Mouse (Mus musculus) midbrain, embryonic 13.5 days (tissue): ENCODE data around the gene Gm10188. TPM values are rescaled to one million over a fixed set of nuclear protein-coding genes. Genes with fewer than 3 reads are reported as not detected.

Experiments used
- ATAC-seq: fragments of 200-750 bp; cut with Nextera tagmentation; 2 replicates; pipeline ENCODE4 v1.8.0; 2017; ENCODE audit warnings: mild to moderate bottlenecking, moderate TSS enrichment, moderate library complexity
- H3K27ac ChIP-seq: fragments of 300-500 bp; sonication (generic); 2 replicates; pipeline ENCODE4 v1.5.1; 2015; ENCODE audit warnings: inconsistent platforms, mild to moderate bottlenecking, moderate library complexity
- H3K27me3 ChIP-seq: fragments of 300-500 bp; sonication (generic); 2 replicates; pipeline ENCODE4 v1.6.1; 2015; ENCODE audit warnings: mild to moderate bottlenecking, inconsistent platforms
- H3K36me3 ChIP-seq: fragments of 300-500 bp; sonication (generic); 2 replicates; pipeline ENCODE4 v1.6.1; 2015; ENCODE audit warnings: mild to moderate bottlenecking, inconsistent platforms
- H3K4me1 ChIP-seq: fragments of 300-500 bp; sonication (generic); replicated peaks from 2 replicates; pipeline ENCODE4 v1.6.1; 2015; ENCODE audit warnings: inconsistent platforms
- H3K4me2 ChIP-seq: fragments of 300-500 bp; sonication (generic); replicated peaks from 2 replicates; pipeline ENCODE4 v1.6.1; 2015; ENCODE audit warnings: moderate library complexity, mild to moderate bottlenecking, inconsistent platforms
- H3K4me3 ChIP-seq: fragments of 300-500 bp; sonication (generic); replicated peaks from 2 replicates; pipeline ENCODE4 v1.5.1; 2015; ENCODE audit warnings: mild to moderate bottlenecking, inconsistent platforms
- H3K9ac ChIP-seq: fragments of 300-500 bp; sonication (generic); replicated peaks from 2 replicates; pipeline ENCODE4 v1.6.1; 2015; ENCODE audit warnings: mild to moderate bottlenecking, inconsistent platforms
- H3K9me3 ChIP-seq: fragments of 300-500 bp; sonication (generic); 2 replicates; pipeline ENCODE4 v1.6.1; 2016; ENCODE audit warnings: mild to moderate bottlenecking, inconsistent platforms
- WGBS: fragments of 180-500 bp; shearing (Covaris S2); methylation state at CpG from one replicate; pipeline ENCODE4 v1.1.7; 2015; 5-methylcytosine and 5-hydroxymethylcytosine counted together
- polyA plus RNA-seq: library from polyadenylated mRNA; unstranded; fragments of >200 nt; fragmentation: Nextera tagmentation; extraction: Ambion mirVana; gene quantifications from 2 replicates; pipeline ENCODE4 v1.2.1, GENCODE M21; 2015

The Gm10188 gene
- polyA plus RNA-seq, 1 experiment from 2014 or later: 0.58 TPM

DNA sequence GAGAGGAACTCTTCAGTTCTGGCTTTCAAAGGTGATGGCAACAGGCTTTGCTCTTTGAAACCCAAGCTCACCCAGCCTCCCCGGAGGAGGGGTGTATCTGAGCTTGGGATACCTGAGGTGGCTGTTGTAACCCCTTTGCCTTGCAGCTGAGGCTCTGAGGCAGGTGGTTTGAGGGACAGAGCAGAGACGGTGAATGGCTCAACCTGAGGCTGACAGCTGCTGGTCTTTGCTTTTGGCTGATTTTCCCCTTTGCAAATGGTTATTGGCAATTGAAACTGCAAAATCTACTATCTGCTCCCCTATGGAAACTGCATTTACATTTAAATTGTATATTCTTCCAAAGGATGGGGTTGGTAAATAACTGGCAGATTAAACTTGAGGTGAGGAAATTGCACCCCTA is 7.9 kb downstream of the Gm10188 start:
- Histone ChIP-seq H3K27me3 (no peaks in the 10 kb centered on the region), H3K27ac (peak overlapping the region; percentile 79), H3K4me3 (no peak overlapping the region), H3K4me2 (no peak overlapping the region), H3K4me1 (peaks cover 35% of the 10 kb centered on the region), H3K9me3 (no peaks in the 10 kb centered on the region), H3K36me3 (no peaks in the 10 kb centered on the region), H3K9ac (no peak overlapping the region)
- peak; percentile 61 for ATAC-seq
- 25% methylated on average over 2 of the region's 2 CpGs for WGBS

DNA sequence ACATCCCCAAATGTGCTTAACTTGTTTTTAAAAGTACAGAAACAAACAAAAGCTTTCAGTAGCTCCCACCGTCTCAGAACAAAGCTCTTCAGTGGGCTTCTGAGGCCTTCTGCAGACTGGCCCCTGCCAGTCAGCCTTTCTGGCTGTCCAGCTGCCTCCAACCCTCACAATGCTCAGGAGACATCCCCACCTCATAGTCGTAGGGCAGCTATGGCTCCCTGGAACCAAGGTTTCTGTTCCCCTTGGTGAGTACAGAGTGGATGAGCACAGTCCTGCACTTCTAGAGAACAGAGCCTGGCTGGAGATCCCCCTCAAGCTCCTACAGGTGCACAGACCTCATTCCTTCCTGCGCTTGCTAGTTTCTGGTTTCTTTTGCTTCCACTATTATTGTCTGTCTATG is 13.3 kb downstream of the Gm10188 start:
- WGBS: 59% methylated on average over 3 of the region's 3 CpGs
- H3K4me1 ChIP-seq: peaks cover 41% of the 10 kb centered on the region
- ATAC-seq: no peak

DNA sequence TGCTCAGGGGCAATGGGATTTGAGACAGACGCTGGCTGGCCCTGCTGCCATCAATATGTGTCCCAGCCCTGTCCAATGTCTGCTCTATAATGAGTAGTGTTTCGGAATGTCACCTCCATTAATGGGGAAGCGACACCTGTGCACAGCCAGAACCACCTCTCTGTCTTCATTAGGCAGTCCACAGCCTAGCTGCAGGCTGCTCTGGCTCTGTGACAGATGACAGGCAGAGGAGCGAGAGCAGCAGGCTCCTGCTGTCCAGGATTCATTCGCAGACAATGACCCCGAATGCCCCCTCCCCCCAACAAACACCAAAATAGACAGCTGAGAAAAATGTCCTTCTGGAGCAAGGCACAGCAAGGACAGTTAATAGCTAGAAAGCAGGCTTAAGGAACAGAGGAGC is 16.5 kb downstream of the Gm10188 start:
- peak overlapping the region; percentile 62; the same call in 1 of the 2 replicates for H3K27ac ChIP-seq
- no peaks in the 10 kb centered on the region for H3K27me3 ChIP-seq
- H3K4me3 ChIP-seq: no peak overlapping the region
- 35% methylated on average over 6 of the region's 6 CpGs for WGBS
- H3K4me1 ChIP-seq: peaks cover 62% of the 10 kb centered on the region
- no peak overlapping the region for H3K4me2 ChIP-seq
- H3K36me3 ChIP-seq: no peaks in the 10 kb centered on the region
- H3K9ac ChIP-seq: no peak overlapping the region
- peak; percentile 55; the same call in 1 of the 2 replicates for ATAC-seq
- no peaks in the 10 kb centered on the region for H3K9me3 ChIP-seq

More for the DNA sequence above, 13.3 kb downstream of the Gm10188 start:
- Histone ChIP-seq H3K9me3 (no peaks in the 10 kb centered on the region), H3K27ac (no peak overlapping the region), H3K9ac (no peak overlapping the region), H3K36me3 (no peaks in the 10 kb centered on the region), H3K4me3 (no peak overlapping the region), H3K4me2 (no peak overlapping the region), H3K27me3 (no peaks in the 10 kb centered on the region)

DNA sequence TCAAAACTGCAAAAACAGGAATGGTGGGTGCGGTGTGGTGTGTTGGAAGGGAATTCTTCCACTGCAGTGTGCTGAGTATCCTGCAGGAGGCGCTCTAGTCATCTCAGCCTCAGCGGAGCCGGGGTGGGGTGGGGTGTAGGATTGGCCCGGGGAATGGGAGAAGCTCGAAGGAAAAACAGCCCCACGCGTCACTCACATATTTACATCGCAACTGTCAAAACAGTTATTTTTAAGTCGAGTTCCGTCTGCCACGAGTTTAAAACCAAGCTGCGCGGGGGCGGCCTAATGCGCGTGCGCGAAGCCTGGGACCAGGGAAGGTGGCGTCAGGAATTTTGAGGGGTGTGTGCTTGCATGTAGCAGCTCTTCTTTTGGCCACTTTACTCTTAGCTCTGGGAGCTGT is 17.3 kb downstream of the Gm10188 start:
- H3K27ac ChIP-seq: peak overlapping the region; percentile 62; the same call in 1 of the 2 replicates

DNA sequence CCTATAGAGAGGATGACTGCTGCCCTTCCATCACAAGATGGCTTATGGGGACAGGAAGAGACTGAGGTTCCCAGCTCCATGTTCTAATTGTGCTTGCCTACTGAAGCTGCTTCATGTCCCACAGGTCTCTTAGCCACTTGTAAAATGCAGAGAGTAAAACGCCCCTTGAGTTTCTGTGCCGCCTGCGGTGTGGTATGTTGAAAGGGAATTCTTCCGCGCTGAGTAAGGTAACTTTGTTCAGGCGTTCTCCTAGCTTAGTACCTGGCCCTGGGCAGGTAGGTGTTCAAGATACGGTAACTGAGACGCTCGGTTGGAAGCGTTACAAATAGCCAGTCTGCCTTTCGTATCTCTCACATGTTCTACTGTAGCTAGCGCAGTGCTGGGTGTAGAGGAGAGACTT is 17.9 kb downstream of the Gm10188 start:
- 48% methylated on average over 12 of the region's 12 CpGs for WGBS
- H3K4me3 ChIP-seq: no peak overlapping the region

More for the DNA sequence above, 17.3 kb downstream of the Gm10188 start:
- Histone ChIP-seq H3K36me3 (no peaks in the 10 kb centered on the region), H3K4me1 (peaks cover 70% of the 10 kb centered on the region), H3K4me2 (peak overlapping the region; percentile 41), H3K9ac (no peak overlapping the region; the same call in 1 of the 2 replicates), H3K9me3 (no peaks in the 10 kb centered on the region), H3K4me3 (peak overlapping the region; percentile 11), H3K27me3 (no peaks in the 10 kb centered on the region)
- ATAC-seq: no peak
- WGBS: 10% methylated on average over 20 of the region's 20 CpGs

DNA sequence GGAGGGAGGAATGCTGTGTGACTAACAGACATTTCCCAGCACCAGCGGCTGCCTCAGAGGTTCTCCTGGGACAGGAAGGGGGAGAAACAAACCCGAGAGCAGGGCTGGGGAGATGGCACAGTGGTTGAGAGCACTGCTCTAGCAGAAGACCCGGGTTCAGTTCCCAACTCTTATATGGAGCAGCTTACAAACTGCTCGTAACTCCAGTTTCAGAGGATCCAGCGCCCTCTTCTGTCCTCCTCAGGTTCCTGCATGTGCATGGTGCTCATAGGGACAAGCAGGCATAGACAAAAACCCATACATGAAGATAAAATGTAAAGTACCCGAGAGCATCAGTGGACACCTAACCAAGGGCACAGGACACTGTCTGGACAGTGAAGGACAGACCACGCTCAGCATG is 18.6 kb downstream of the Gm10188 start:
- peak; percentile 20; the same call in 1 of the 2 replicates for ATAC-seq
- H3K36me3 ChIP-seq: no peaks in the 10 kb centered on the region
- 19% methylated on average over 7 of the region's 7 CpGs for WGBS
- H3K9ac ChIP-seq: no peak overlapping the region
- no peak overlapping the region for H3K4me3 ChIP-seq
- H3K27ac ChIP-seq: no peak overlapping the region
- peaks cover 76% of the 10 kb centered on the region for H3K4me1 ChIP-seq
- H3K4me2 ChIP-seq: no peak overlapping the region
- no peaks in the 10 kb centered on the region for H3K27me3 ChIP-seq
- no peaks in the 10 kb centered on the region for H3K9me3 ChIP-seq

More for the DNA sequence above, 17.9 kb downstream of the Gm10188 start:
- peaks cover 70% of the 10 kb centered on the region for H3K4me1 ChIP-seq
- peak overlapping the region; percentile 41; the same call in 1 of the 2 replicates for H3K4me2 ChIP-seq
- H3K9ac ChIP-seq: no peak overlapping the region
- ATAC-seq: no peak
- H3K27ac ChIP-seq: no peak overlapping the region
- no peaks in the 10 kb centered on the region for H3K36me3 ChIP-seq
- no peaks in the 10 kb centered on the region for H3K9me3 ChIP-seq
- no peaks in the 10 kb centered on the region for H3K27me3 ChIP-seq

DNA sequence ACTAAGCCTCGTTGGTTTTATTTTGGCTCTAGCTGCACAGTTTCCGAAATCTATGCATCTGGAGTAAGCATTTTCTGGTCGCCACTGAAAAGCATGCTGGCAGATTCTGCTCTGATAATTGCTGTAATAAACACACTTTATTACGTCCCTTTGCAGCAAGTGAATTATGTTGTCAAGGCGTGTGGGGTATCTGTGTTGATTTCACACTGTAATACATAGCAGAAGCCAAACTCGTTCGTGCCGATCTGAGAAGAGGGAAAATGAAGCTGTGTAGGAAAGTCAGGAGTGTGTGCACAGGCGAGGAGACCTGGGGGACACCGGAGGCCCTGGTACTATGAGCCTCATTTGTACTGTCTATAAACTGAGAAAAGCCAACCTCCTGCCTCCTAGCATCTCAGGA is 20.2 kb downstream of the Gm10188 start:
- no peaks in the 10 kb centered on the region for H3K9me3 ChIP-seq
- no peak for ATAC-seq
- peaks cover 90% of the 10 kb centered on the region for H3K4me1 ChIP-seq
- H3K9ac ChIP-seq: no peak overlapping the region
- 0 out of 2 replicates have a peak overlapping the region, but pooled peaks have one; percentile 14 for H3K27ac ChIP-seq
- 74% methylated on average over 10 of the region's 10 CpGs for WGBS
- H3K36me3 ChIP-seq: peaks cover 11% of the 10 kb centered on the region
- H3K4me3 ChIP-seq: no peak overlapping the region
- no peaks in the 10 kb centered on the region for H3K27me3 ChIP-seq
- no peak overlapping the region for H3K4me2 ChIP-seq

DNA sequence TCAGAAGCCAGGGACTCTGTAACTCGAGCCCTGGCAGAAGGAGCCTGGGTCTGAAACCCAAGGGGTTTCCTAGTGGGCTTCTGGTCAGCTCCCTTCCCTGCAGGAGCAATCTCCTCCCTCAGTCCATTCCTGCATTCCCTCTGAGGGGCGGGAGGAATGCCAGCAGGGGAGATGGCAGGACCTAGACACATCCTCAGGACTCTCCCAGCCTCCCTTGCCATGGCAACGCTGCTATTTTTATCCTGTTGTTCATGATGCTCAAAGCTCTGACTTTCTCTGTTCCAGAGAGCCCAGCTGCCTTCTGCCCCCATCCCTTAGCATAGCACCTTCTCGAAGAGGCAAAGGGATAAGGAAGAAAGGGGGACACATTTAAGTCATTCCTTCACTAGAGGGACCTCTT is 21.4 kb downstream of the Gm10188 start:
- Histone ChIP-seq H3K9me3 (no peaks in the 10 kb centered on the region), H3K36me3 (peaks cover 16% of the 10 kb centered on the region), H3K4me2 (no peak overlapping the region), H3K4me3 (no peak overlapping the region), H3K4me1 (peaks cover 98% of the 10 kb centered on the region), H3K27ac (peak overlapping the region; percentile 71), H3K9ac (peak overlapping the region; percentile 24; the same call in 1 of the 2 replicates), H3K27me3 (no peaks in the 10 kb centered on the region)
- 8% methylated on average over 4 of the region's 4 CpGs for WGBS
- ATAC-seq: 0 out of 2 replicates have a peak, but pooled peaks have one; percentile 10

DNA sequence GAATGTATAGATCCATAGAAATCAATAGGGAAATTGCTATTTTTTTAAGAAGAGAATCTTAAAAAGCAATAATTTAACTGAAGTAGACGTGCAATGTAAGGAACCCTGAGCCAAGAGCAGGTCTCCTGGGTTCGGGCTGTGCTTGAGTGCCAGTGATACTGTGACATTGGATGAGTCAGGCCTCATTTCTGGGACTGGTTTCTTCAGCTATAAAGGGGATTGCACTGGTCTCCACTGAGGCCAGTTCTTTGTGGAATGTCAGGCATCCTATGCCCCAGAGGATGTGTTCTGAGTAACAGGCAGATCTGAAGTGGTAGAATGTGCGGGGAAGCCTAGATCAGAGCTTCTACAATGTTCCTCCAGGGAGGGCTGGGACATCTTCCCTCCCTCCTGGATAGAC is 22.7 kb downstream of the Gm10188 start:
- WGBS: 86% methylated on average over 3 of the region's 3 CpGs
- no peak for ATAC-seq
- H3K9ac ChIP-seq: no peak overlapping the region
- H3K27me3 ChIP-seq: no peaks in the 10 kb centered on the region
- H3K4me1 ChIP-seq: peaks cover 98% of the 10 kb centered on the region
- no peaks in the 10 kb centered on the region for H3K9me3 ChIP-seq
- no peak overlapping the region for H3K4me2 ChIP-seq
- no peak overlapping the region for H3K4me3 ChIP-seq
- H3K27ac ChIP-seq: peak overlapping the region; percentile 20; the same call in 1 of the 2 replicates
- H3K36me3 ChIP-seq: peaks cover 16% of the 10 kb centered on the region

DNA sequence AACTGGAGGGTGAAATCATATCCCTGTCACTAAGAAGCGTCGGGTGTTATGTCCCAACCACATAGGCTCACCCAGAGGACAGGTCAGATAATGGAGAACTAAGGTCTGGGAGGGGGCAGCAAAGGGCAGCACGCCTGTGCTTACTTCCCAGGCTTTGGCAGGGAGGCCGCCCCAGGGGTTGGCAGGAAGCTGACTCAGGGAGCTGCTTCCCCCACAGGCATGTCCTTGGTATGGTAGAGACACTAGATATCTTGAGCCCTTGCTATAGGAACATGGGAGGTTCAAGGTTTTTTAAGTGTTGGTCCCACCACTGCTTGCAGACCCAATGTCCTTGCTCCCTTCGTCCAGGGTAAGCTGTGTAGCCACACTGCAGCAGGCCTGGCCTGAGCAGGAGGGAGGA is 23.6 kb downstream of the Gm10188 start:
- ATAC-seq: no peak
- H3K36me3 ChIP-seq: peaks cover 16% of the 10 kb centered on the region
- H3K27ac ChIP-seq: peak overlapping the region; percentile 35; the same call in 1 of the 2 replicates
- H3K4me2 ChIP-seq: no peak overlapping the region
- H3K27me3 ChIP-seq: no peaks in the 10 kb centered on the region
- peaks cover 98% of the 10 kb centered on the region for H3K4me1 ChIP-seq
- 72% methylated on average over 5 of the region's 5 CpGs for WGBS
- no peak overlapping the region for H3K4me3 ChIP-seq
- H3K9ac ChIP-seq: 0 out of 2 replicates have a peak overlapping the region, but pooled peaks have one; percentile 26
- H3K9me3 ChIP-seq: no peaks in the 10 kb centered on the region

DNA sequence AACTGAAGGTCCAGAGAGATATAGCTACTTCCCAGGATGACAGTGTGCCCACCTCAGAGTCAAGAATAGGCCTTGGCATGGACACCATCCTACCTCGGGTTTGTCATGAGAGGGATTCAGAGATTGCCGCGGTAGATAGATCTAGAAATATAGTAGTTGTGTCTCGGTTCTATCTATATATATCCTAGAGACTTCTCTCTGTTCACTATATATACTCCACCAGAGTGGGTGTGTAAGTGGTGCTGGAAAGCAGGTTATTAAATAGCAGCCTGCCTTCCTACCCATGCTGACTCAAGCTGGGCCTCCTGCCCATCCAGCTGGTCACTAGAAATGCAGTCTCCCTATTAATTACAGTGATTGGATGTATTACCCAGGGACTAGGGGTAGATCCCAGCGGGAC is 26.8 kb downstream of the Gm10188 start:
- no peak overlapping the region for H3K4me2 ChIP-seq
- no peak overlapping the region for H3K4me3 ChIP-seq
- H3K9ac ChIP-seq: no peak overlapping the region
- peaks cover 98% of the 10 kb centered on the region for H3K4me1 ChIP-seq
- no peaks in the 10 kb centered on the region for H3K9me3 ChIP-seq
- peaks cover 16% of the 10 kb centered on the region for H3K36me3 ChIP-seq
- peak overlapping the region; percentile 86 for H3K27ac ChIP-seq
- no peaks in the 10 kb centered on the region for H3K27me3 ChIP-seq
- no peak for ATAC-seq
- 93% methylated on average over 5 of the region's 5 CpGs for WGBS

DNA sequence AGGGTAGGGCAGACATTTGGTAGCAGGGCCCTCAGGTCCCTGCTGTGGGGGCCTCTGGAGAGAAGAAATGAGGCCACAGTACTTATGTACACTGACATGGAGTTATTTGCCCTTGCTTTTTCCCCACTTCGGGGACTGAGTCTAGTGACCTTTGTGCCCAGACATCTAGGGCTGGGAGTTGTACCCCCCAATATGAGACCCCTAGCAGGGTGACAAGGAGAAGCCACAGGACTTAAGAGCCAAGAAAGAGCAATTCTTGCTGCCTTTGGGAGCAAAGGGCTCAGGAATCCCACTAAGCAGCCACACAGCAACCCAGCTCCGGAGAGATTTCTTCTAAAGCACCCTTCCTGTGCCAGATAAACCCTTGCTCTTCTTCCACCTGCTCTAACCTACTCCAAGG is 27.6 kb downstream of the Gm10188 start:
- Histone ChIP-seq H3K4me1 (peaks cover 98% of the 10 kb centered on the region), H3K27ac (peak overlapping the region; percentile 86), H3K9ac (peak overlapping the region; percentile 30; the same call in 1 of the 2 replicates), H3K4me2 (peak overlapping the region; percentile 46), H3K36me3 (peaks cover 16% of the 10 kb centered on the region), H3K9me3 (no peaks in the 10 kb centered on the region), H3K27me3 (no peaks in the 10 kb centered on the region), H3K4me3 (no peak overlapping the region)
- WGBS: 52% methylated on average over 2 of the region's 2 CpGs
- ATAC-seq: no peak

DNA sequence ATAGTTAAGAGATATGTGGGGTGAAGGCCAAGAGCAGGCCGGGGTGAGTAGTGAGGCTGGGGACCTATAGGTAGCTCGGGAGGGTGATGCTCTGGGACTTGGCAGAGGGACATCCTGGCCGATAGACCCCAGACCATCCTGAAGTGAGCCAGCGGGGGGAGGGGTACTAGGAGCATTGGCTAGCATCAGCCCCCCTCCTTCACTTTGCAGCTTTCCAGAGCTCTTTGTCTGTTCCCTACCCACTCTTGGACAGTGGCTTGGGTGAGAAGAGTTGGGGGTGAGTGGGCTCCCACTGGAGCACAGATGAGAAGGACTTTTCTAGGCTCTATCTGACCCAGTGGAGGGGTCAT is 28.1 kb downstream of the Gm10188 start:
- Histone ChIP-seq H3K9ac (peak overlapping the region; percentile 30; the same call in 1 of the 2 replicates), H3K4me2 (peak overlapping the region; percentile 46), H3K27ac (peak overlapping the region; percentile 86), H3K4me3 (peak overlapping the region; percentile 18), H3K9me3 (no peaks in the 10 kb centered on the region), H3K27me3 (no peaks in the 10 kb centered on the region), H3K36me3 (peaks cover 16% of the 10 kb centered on the region), H3K4me1 (peaks cover 99% of the 10 kb centered on the region)
- peak; percentile 8; the same call in 1 of the 2 replicates for ATAC-seq
- 6% methylated on average over 4 of the region's 4 CpGs for WGBS
